Mouse (Mus musculus): Measurements from ENCODE around the gene Ccser1.

DNA sequence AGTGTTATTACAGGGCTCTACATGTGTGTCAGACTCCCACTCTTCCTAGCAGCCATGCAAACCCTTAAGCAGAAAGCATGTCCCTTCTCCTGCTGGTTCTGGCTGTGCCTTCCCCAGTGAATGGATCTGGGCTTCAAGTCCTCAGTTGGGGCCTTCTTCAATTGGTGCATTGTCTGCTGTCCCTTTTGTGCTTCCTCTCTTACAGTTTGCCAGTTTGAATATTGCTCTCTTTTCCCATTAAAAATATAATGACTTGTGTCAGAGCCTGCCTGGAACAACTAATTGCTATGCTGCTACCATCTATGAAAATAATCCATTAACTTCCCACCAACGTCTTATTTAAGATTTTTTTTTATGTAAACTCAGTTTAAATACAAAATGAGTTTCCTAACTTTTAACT is 566.2 kb downstream of the Ccser1 start:
- TF ChIP-seq CTCF (IDR thresholded peaks at IDR 0.05) (no peak), EP300 (IDR thresholded peaks at IDR 0.05; ENCODE audit: insufficient read depth, low read depth, low read length) (no peak)

Data from heart, adult 2 months (tissue).